Mouse (Mus musculus) lung, postnatal 0 days (tissue): ENCODE results near the gene Zfp759.
"Not testable (repeated sequence)": the region's sequence is repeated elsewhere in the genome, so short reads cannot be mapped to it uniquely, and the experiment has no call there.

Source experiments
- CTCF ChIP-seq: IDR thresholded peaks from 2 replicates; pipeline ENCODE4 v1.5.1; 2016; ENCODE audit warnings: antibody characterized with exemption, mild to moderate bottlenecking
- EP300 ChIP-seq: IDR thresholded peaks from 2 replicates; pipeline ENCODE4 v1.6.1; 2016; ENCODE audit warnings: antibody characterized with exemption, mild to moderate bottlenecking, control low read depth

DNA sequence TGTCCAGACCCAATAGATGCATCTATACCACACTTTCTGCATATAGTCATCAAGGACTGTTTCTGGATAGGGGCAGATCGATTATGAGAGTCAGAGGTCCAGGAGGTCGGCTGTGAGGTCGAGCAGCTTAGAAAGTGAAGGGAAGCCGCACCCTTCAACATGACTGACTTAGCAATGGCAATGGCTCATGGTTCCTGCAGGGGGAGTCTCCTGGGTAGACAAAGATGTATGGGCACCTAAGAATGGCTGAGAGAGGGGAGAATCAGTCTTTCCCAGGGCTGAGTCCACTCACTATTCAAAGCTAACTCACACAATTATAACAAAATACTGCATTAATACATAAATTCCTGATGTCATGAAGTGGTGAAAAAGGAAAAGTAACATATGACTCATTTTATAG lies 44.7 kb downstream of the Zfp759 start:
- not testable (repeated sequence) for TF ChIP-seq EP300, CTCF
